Mouse (Mus musculus) lung, embryonic 14.5 days (tissue): ENCODE measurements around the gene Gm10645. TPM values are rescaled to one million over a fixed set of nuclear protein-coding genes. Genes with fewer than 3 reads are reported as not detected.

Experiments
- ATAC-seq: fragments of 200-750 bp; cut with Nextera tagmentation; 2 replicates; pipeline ENCODE4 v1.8.0; 2017; ENCODE audit warnings: mild to moderate bottlenecking, moderate TSS enrichment, moderate library complexity; ENCODE audit not compliant: insufficient read depth
- DNase-seq: peaks from one replicate; pipeline ENCODE4 v3.0.0-alpha.2; 2015
- H3K27ac ChIP-seq: fragments of 300-500 bp; sonication (generic); 2 replicates; pipeline ENCODE4 v1.5.1; 2014; ENCODE audit warnings: low read depth, mild to moderate bottlenecking, moderate library complexity
- H3K27me3 ChIP-seq: fragments of 300-500 bp; sonication (generic); 2 replicates; pipeline ENCODE4 v1.6.1; 2014; ENCODE audit warnings: low read length, control low read depth; ENCODE audit not compliant: insufficient read depth
- H3K36me3 ChIP-seq: fragments of 300-500 bp; sonication (generic); 2 replicates; pipeline ENCODE4 v1.6.1; 2014; ENCODE audit warnings: control low read depth; ENCODE audit not compliant: insufficient read depth
- H3K4me1 ChIP-seq: fragments of 300-500 bp; sonication (generic); 2 replicates; pipeline ENCODE4 v1.6.1; 2014; ENCODE audit warnings: antibody characterized with exemption, control low read depth; ENCODE audit not compliant: insufficient read depth
- H3K4me2 ChIP-seq: fragments of 300-500 bp; sonication (generic); 2 replicates; pipeline ENCODE4 v1.6.1; 2014; ENCODE audit warnings: mild to moderate bottlenecking
- H3K4me3 ChIP-seq: fragments of 300-500 bp; sonication (generic); 2 replicates; pipeline ENCODE4 v1.5.1; 2014; ENCODE audit warnings: low read depth, low read length
- H3K9ac ChIP-seq: fragments of 300-500 bp; sonication (generic); 2 replicates; pipeline ENCODE4 v1.6.1; 2014
- H3K9me3 ChIP-seq: fragments of 300-500 bp; sonication (generic); 2 replicates; pipeline ENCODE4 v1.6.1; 2016; ENCODE audit warnings: low read depth, low read length, control low read depth
- CTCF ChIP-seq: IDR thresholded peaks from 2 replicates; pipeline ENCODE4 v1.5.1; 2016; ENCODE audit warnings: antibody characterized with exemption, low read depth
- WGBS: fragments of 180-500 bp; shearing (Covaris S2); extraction: QIAGEN DNeasy Blood & Tissue Kit; methylation state at CpG from one replicate; pipeline ENCODE4 v1.1.7; 2014; 5-methylcytosine and 5-hydroxymethylcytosine counted together
- polyA plus RNA-seq: library from polyadenylated mRNA; unstranded; fragments of >200 nt; fragmentation: Nextera tagmentation; extraction: Ambion mirVana; gene quantifications from 2 replicates; pipeline ENCODE4 v1.2.1, GENCODE M21; 2014

Gene Gm10645
- polyA plus RNA-seq, 1 experiment from 2014 or later = 1.2 TPM

- Histone ChIP-seq H3K9me3 (no peaks in the 10 kb centered on the region), H3K4me2 (no peak overlapping the region), H3K9ac (no peak overlapping the region), H3K27me3 (no peaks in the 10 kb centered on the region), H3K4me3 (no peak overlapping the region), H3K36me3 (no peaks in the 10 kb centered on the region), H3K4me1 (no peaks in the 10 kb centered on the region), H3K27ac (no peak overlapping the region)
- DNase-seq = no peak
- ATAC-seq = no peak
- 74% methylated on average over 3 of the region's 3 CpGs for WGBS
- TF ChIP-seq CTCF = no peak
Observed at GRCm38 (mm10) chr8:83169127-83169526, 3.2 kb upstream of the Gm10645 start.

DNA sequence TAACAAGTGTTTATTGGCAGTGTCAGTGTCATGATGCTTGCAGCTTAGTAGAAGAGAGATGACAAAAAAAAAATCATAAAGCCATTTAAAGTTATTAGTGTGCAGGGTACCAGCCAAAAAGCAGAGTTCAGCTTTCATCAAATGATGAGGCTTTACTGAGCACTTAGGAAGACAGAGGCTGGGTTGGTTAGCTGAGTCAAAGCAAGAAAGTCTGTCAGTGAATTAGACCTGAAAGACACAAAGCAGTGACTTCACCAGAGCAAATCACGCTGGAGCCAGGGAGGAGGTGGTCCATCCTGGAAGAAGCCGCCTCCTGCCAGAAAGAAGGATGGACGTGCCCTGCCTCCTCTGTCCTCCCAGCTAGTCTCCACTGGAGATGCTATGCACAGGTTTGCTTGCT, 2.0 kb upstream of the Gm10645 start:
- WGBS = 63% methylated on average over 3 of the region's 3 CpGs
- H3K4me2 ChIP-seq = no peak overlapping the region

GRCm38 (mm10) chr8:83165235-83165930, 587 bp downstream of the Gm10645 start, which contains the start of gene Tbc1d9:
Gene Tbc1d9 (plus strand): TSS chr8:83165352.
- DNase-seq = peak; percentile 80
- Histone ChIP-seq H3K9ac (peak within 1 kb of the TSS; percentile 67), H3K4me1 (no peaks in the 10 kb centered on the region), H3K36me3 (no peaks in the 10 kb centered on the region), H3K27ac (peak within 1 kb of the TSS; percentile 84), H3K4me3 (peak within 1 kb of the TSS; percentile 51), H3K9me3 (no peaks in the 10 kb centered on the region), H3K4me2 (peak within 1 kb of the TSS; percentile 73), H3K27me3 (no peaks in the 10 kb centered on the region)
- 1% methylated on average over 63 of the region's 63 CpGs for WGBS
- ATAC-seq = peak; percentile 94
- TF ChIP-seq CTCF = peak; percentile 57

More for the DNA sequence above, 2.0 kb upstream of the Gm10645 start:
- Histone ChIP-seq H3K4me1 (no peaks in the 10 kb centered on the region), H3K9ac (no peak overlapping the region), H3K9me3 (no peaks in the 10 kb centered on the region), H3K27ac (no peak overlapping the region), H3K27me3 (no peaks in the 10 kb centered on the region), H3K4me3 (no peak overlapping the region), H3K36me3 (no peaks in the 10 kb centered on the region)
- ATAC-seq = no peak
- DNase-seq = no peak
- no peak for TF ChIP-seq CTCF

DNA sequence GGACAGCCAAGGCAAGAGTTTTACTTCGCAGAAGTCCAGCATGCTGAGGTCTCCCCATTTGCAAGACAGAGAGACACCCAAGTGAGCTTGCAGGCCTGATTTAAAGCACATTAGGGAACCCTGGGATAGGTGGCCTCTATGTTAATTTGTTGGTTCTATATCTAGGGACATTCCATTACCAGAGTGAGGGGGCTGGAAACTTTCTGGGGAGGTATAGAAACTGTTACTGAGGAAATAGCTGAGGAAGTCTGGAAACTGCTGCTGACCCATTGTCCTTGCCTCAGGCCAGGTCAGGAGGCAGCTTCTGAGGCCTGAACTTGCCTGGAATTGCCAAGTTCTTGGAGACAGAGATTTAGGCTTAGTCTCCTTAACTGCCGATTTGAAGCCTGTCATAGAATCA, 5.4 kb downstream of the Gm10645 start:
- Histone ChIP-seq H3K36me3 (no peaks in the 10 kb centered on the region), H3K9me3 (no peaks in the 10 kb centered on the region), H3K27ac (no peak overlapping the region), H3K4me2 (no peak overlapping the region), H3K4me1 (no peaks in the 10 kb centered on the region), H3K9ac (no peak overlapping the region), H3K4me3 (no peak overlapping the region), H3K27me3 (no peaks in the 10 kb centered on the region)
- ATAC-seq (no peak), DNase-seq (no peak)
- WGBS = 80% methylated on average over 2 of the region's 2 CpGs
- no peak for TF ChIP-seq CTCF

DNA sequence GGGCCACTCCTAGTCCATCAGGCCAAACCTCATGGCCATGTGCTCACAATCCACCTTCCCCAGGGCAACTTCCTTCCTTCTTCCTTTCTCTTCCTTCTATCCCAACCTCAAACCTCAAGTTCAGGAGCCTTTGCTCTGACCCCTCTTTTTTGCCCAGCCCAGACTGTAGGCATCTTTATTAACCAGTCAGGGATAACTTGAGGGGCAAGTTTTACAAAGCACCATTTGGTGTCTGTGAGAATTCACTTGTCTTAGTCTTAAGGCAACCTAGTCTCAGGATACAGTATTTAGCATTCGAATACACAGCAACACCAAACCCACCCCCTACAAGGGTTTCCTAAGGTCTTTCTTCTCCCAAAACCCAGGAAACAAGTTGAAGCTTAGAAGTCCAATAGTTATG, 6.4 kb downstream of the Gm10645 start:
- 71% methylated on average over 1 of the region's 1 CpGs for WGBS
- no peak overlapping the region for H3K27ac ChIP-seq
- no peak for TF ChIP-seq CTCF
- H3K9me3 ChIP-seq = no peaks in the 10 kb centered on the region
- H3K4me2 ChIP-seq = no peak overlapping the region
- DNase-seq = no peak
- no peak overlapping the region for H3K9ac ChIP-seq
- ATAC-seq = no peak
- no peaks in the 10 kb centered on the region for H3K27me3 ChIP-seq
- H3K4me3 ChIP-seq = no peak overlapping the region
- no peaks in the 10 kb centered on the region for H3K36me3 ChIP-seq
- no peaks in the 10 kb centered on the region for H3K4me1 ChIP-seq

DNA sequence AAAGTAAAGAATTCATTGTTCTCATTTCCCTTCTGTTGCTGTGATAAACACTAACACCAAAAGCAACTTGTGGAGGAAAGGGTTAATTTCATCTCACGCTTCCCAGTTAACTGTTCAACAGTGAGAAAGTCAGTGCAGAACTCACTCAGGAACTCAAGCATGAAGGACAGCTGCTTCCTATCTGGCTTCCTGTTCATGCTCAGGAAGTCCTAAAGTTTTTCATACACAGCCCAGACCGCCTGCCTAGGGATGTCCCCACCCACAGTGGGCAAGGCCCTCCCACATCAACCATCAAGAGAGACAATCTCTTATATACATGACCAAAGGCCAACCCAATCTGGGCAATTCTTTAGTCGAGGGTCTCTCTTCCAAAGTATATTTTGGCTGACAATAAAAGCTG, 7.0 kb downstream of the Gm10645 start:
- ATAC-seq = no peak; the same call in 1 of the 2 replicates
- no peaks in the 10 kb centered on the region for H3K4me1 ChIP-seq
- no peak overlapping the region for H3K9ac ChIP-seq
- WGBS = 62% methylated on average over 3 of the region's 3 CpGs
- no peaks in the 10 kb centered on the region for H3K36me3 ChIP-seq
- peak; percentile 34 for DNase-seq
- no peak overlapping the region for H3K4me2 ChIP-seq
- H3K27ac ChIP-seq = no peak overlapping the region
- no peaks in the 10 kb centered on the region for H3K27me3 ChIP-seq
- H3K9me3 ChIP-seq = no peaks in the 10 kb centered on the region
- no peak for TF ChIP-seq CTCF
- H3K4me3 ChIP-seq = no peak overlapping the region

GRCm38 (mm10) chr8:83155110-83155509, 10.9 kb downstream of the Gm10645 start:
- Histone ChIP-seq H3K36me3 (no peaks in the 10 kb centered on the region), H3K9me3 (no peaks in the 10 kb centered on the region), H3K4me3 (no peak overlapping the region), H3K4me1 (no peaks in the 10 kb centered on the region), H3K27me3 (no peaks in the 10 kb centered on the region), H3K9ac (no peak overlapping the region), H3K4me2 (no peak overlapping the region), H3K27ac (no peak overlapping the region)
- ATAC-seq = no peak
- no peak for DNase-seq
- TF ChIP-seq CTCF = no peak
- WGBS = 21% methylated on average over 4 of the region's 4 CpGs
